Mouse (Mus musculus): Measurements from ENCODE around the gene Clca1.
"Not testable (repeated sequence)": the region's sequence is repeated elsewhere in the genome, so short reads cannot be mapped to it uniquely, and the experiment has no call there.

The Clca1 gene

DNA sequence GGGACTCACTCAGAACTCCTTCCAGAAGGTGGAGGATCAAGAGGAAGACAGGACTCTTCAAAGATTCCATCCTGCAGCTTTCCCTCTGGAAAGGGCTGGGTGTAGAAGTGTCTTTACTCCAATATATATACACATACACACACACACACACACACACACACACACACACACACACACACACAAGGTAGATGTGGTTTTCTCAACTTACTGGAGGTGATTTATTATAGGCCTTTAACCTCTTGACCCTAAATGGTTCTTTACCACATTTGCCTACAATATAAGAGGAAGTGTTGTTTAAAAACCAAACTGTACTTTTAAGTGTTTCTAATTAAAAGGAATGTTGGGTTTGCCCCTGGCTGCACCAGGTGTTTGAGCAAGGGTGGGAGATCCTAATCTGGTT, at the start of gene Clca1:
Gene Clca1, minus strand, starts transcription at position 101 of the 400 bp plus-strand sequence.
- no peak for DNase-seq

DNA sequence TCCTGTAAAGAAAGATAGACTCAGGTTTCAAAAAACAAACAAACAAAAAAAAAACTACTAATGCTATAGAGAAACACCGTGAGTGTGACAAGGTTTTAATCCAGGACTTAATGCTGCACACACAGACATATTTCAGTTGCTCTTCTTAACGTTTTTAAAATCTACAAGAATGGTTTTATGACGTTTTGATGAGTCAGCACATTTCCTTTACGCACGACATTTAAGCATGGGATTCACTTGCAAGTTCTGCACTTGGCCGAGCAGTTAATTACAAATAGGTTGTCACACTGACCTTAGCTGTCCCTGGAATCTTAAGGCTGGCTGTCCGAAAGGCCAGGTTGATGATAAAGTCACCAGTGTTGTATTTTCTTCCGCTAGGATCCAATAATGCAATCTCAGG, 48.3 kb upstream of the Clca1 start:
- no peak for DNase-seq

DNA sequence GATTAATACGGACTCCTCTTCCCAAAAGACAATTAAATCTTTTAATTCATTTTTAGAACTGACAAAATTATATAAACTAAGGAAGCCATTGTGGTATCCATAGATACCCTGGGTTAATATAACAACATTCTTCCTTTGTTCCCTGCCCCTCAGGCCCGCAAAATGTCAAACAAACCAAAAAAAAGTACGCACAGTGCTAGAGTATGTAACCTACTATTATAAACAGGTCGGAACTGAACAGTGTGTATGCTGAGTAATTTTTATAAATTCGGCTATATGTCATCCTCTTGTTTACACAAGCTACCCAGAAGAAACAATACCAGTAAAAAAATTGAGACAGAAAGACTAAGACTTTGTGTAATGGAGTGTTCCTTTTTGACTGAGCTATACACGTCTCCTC, 45.8 kb upstream of the Clca1 start:
- no peak for DNase-seq

DNA sequence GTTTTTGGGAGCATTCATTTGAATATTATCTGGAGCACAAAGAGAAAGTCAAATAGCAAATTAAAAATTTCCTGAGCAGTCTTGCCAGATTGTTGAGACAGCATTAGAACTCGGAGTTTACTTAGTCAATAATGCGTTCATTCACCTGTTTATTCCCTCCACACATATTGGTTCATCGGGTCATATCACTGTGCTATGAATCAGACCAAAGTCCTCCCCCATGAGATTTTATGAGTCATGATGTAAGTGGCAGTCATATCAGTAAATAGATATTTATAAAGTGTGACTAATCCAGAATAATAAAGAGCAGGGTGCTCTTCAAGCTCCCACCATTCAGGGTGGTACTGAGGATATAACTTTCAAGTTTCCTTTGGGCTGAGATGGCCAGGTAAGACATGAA, 39.8 kb upstream of the Clca1 start:
- no peak for DNase-seq

DNA sequence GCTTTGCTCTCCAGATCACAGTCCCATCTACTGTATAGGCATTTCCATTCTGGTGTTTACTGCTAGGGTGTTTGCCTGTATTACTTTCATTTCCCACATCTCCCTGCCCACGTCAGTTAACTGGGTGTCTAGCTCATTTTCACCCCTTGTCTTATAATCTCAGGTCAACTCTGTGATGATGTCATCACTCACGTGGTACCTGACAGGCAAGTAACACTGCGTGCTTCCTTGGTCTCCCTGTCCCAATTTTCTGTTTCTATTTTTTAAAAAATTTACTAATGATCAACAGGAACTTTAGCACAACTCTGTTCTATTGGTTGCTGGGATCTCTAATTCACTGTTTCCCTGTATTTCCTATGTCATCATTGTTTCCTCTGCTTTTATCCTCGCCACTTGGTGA, 36.4 kb upstream of the Clca1 start:
- no peak for DNase-seq

DNA sequence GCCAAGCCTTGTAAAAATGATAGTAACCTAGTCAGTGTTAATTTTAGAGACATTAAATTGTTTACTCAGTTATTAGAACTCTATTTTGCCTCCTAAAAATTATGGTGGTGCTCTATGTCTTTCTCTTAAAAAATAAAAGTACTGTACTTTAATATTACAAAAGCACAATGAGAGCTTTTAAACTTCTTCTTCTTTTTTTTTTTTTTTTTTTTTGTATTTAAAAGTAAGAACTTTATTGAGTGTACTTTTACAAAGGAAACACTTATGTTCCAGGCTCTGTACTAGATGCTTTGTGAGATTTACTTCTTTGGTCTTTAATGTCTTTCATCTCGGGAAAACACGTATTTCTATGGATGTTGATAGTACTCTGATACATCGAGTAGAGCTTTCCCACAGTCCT, 22.6 kb upstream of the Clca1 start:
- DNase-seq, result not testable (repeated sequence)

DNA sequence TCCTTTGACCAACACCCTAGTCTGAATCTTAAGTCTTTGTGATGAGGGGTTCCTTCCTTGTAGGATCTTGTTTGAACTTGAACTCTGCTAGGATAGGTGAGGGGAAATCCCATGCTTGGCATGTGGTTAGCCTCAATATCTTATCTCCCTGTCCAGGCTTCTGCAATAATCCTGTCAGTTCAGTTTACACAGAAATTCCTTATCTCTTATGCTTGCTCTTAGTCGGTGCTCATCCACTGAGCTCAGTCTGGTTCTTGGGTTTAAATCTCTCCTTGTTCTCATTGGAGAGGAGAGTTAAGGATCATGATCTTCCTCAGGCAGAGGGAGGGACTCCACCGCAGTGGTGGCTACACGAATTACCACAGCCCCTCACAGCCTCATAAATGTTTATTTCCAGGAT, 17.2 kb upstream of the Clca1 start:
- DNase-seq, result no peak

DNA sequence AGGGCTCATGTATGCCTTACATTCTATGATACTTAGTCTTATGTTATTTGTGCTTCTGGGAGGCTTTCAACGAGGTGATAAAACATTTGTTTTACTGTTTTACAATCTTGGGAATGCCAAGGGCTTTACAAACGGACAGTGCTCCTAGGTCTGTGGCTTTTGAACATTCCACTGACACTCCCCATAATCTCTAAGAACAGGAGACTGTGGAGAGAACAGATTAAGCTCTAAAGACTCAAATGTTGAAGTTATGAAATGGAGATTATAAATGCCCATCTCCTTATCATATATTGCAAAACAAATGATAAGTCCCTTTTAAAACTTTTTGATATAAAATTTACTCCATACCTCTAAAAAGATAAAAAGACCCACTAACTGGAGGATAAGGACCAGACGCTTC, 6.2 kb upstream of the Clca1 start:
- no peak for DNase-seq

DNA sequence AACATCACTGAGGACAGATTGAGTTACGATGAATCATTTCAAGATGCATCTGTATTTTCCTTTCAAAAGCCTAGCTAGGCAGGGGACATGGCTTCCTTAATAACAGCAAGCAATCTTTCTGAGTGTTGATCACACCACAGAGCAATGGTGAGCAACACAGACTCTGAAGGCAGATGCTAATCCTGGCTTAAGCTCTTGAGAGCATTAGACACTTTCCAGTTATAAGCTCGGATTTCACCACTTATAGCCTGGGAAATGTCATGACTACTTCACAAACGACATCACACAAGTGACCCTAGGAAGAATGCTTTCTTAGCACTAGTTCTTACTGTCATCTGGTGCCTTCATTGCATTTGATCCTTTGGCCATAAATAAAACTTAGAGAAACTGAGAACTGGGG, 4.5 kb downstream of the Clca1 start:
- DNase-seq, result no peak

DNA sequence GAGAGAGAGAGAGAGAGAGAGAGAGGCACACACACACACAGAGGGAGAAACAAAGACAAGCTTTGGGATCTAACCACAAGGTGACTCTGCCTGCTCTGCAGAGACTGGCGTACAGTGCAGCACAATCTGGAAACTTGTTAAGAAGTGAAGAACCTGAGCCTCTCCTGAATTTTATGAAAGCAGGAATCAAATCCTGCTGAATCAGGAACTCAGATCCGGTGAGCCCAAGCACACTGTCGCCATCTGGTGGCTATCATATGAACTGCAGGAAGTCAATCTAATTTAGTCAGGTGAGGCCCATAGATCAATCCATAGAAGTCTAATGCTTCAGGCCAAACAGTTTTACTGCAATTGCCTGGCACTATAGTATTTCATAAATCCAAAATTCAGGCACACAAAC, 5.8 kb downstream of the Clca1 start:
- peak; percentile 50 for DNase-seq

DNA sequence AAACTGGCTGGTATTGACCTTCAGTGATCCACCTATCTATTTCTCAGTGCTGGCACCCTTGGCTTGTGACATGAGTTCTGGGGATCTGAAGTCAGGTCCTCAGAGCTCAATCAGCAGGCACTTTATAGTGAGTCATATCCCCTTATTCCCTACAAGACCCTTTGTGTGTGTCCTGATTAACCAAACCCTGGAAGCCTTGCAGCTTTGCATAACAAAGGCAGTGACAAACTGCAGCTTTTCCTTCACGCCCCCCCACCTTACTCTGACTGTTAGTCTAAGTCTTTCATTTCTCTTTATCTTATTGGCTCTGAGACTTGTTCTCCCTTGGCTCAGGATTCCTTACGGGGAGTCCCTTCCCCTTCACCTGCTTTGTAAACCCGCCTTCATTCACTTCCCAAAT, 14.8 kb downstream of the Clca1 start:
- no peak for DNase-seq

DNA sequence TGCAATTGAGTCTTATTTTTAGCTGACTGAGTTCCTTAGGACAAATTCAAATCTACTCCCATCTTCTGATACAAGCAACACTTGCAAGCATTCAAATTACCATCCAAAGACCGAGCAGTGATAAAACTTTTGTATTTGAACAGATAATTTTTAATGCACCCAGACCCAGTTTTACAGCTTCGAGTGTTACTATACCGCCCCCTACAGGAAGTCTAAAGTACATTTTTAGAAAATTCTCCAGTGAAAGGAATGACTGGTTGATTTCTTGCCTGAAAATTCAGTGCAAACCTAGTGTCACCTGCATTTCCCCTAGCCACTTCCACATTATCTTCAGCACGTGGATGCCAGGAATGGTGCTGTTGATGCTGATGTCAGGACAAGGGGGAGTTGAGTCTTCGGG, 28.2 kb downstream of the Clca1 start:
- DNase-seq, result no peak

DNA sequence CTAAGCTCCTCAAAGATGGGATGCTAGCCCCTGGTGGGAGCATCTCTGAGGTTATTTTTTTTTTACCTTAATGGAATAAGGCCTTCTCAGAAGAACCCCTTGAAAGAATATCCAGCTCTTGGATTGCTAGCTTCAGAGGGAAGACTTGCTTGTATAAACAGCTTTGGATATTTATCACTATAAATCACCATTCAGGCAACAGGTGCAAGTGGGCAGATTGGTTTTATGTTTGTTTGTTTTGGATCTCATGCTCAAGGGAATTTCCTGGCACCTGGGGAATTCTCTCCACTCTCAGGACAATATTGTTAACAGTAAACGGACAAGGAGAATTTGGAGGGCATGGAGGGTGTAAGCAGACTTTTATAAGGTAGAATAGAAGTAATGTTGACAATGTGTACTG, 31.7 kb downstream of the Clca1 start:
- no peak for DNase-seq

DNA sequence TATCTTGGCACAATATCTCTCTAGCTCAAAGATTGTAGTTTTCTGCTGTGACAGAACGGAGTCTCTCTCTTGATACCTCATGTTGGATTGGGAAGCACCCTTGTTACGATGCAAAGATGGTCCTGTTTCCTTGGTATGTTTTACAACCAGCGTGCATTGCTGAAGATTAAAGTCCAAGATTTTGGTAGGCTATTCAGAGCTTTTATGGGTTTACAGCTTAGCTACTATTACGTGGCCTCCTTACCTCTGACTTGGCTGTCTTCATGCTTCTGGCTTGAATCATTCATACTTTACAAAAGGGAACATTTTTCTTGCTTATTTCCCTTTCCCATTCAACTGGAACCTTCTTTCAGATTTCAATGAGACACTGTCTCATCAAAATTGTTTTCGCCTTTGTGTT, 39.5 kb downstream of the Clca1 start:
- DNase-seq, result no peak

DNA sequence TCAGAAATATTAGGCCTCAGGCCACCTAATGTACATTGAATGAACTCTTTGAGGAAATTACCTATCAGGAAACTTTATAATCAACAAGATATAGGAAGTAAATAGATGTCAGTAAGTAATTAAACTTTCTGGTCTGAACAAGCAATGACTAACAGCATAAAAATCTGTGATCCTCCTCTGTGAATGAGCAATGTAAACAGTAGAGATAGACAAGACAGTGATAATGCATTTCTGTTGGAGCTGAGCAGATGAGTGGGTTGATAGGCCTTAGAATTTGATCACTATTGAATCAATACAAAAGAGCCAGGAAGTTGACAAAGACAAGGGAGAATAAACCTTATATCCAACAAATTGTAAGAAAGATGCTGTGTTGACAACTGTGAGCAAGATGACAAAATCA, 40.0 kb downstream of the Clca1 start:
- no peak for DNase-seq

DNA sequence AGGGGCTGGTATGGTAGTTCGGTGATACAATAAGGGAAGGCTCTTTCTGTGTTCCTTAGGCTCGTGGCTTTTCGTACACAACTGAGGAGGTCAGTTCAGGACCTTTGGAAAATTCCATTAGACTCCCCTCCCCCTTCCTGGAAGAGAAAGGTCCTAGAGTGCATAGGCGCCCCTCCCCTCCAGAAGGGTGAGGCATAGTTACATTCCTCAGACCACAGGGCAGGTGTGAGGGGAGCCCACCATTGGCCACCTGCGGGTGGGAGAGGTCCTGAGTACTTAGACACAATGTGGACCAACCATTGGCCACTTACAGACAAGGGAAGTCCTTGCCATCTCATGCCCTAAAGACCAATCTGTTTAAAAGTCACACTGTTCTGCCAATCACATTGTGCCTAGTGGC, 46.7 kb downstream of the Clca1 start:
- DNase-seq, result no peak

DNA sequence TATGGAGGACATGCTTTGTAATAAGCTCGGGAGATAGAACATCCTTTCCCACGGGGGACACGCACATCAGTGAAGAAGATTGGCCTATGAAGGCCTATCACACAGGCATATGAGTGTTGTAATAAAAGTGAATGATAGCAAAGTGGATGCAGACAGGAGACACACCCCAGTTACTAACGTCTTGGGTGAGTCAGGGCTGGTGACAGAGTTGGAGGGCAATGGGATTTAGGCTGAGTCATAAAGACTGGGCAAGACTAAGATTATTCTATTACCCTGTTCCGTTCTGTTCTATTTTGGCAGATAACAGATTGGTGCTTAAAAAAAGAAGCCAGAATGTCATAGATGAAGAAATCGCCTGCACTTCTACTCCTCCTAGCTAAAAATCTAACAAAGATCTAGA, 52.0 kb downstream of the Clca1 start:
- no peak for DNase-seq

DNA sequence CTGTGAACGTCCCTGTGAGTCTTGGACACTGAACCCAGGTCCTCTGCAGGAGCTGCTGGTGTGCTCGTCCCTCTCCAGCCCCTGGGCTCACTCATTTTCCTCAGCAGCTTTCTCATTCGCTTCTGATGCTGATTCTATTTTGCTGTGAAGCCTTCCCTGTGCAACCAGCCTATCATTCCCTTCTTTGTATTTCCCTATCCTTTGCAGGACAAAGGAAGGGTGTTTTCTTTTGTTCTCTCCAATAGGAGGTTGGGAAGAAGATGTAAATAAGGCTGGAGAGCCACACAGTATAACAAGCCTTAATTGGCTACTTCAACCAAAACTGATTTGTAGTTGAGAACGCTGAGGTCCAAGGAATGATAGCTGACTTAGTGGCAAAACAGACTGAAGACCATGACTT, 54.9 kb downstream of the Clca1 start:
- DNase-seq, result no peak

DNA sequence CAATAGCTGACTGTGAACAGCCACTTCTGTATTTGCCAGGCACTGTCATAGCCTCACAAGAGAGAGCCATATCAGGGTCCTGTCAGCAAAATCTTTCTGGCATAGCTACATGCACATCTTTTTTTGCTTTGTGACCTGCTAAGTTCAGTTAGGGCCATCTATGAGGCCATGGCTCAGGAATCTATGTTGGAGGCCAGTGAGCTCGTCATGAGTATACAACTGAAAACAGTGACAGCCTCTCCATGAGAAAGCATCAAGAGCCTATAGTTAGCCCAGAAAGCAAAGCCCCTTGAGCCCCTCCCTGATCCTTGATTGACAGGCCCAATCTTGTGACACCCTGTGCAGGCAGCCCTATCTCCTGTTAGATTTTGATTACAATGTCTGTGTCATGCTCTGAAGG, 56.5 kb downstream of the Clca1 start:
- no peak for DNase-seq

DNA sequence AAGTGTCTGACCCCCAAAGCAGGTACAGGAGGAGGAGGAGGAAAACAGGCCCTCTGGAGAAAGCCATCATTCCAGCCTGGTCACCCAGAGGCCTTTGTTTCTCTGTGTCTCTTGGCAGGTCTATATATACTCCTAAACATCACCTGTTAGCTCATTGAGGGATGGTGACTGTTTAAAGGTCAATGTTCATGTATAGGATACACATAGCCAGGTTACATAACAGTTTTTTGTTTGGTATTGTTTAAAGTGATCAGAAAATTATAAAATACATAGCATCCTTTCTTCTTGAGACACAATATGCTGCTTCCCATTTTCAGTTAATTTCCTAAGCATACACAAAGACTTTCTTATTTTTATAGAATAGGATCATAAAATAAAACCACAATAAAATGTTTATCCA, 57.6 kb downstream of the Clca1 start, which contains the start of gene Clca4a:
Gene Clca4a, minus strand, starts transcription at position 101 of the 400 bp plus-strand sequence.
- DNase-seq, result no peak

DNA sequence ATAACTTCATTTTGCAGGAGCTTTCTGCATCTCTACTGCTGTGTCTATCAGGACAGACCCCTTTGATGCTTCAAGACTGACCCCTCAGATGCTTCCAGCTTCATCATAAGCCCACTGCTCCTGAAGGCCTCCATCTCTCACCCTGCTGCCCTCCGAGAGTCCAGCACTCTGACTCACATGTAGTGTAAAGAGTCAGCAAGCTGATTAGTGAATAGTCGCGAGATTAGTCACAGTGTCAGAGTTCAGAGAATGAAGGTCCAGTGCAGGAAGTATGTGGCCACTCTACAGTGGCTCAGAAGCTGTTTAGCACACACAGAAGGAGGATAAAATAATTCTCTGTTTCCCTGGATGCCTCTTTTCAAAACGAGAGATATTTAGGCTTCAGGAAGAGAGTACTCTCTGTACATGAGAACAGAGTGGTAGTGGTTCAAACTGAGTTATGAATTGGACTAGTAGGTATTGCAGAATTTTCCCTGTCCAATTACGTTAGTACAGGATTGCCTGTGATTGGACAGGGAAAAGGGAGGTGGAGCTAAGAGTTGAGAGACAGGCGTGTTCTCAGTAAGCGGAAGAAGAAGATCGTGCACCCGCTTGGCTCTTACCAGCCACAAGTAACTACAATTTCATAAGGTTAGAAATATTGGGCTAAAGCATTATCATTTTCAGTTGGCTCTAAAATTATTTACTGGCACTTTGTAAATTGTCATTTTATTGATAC, 60.9 kb downstream of the Clca1 start:
- no peak for DNase-seq

DNA sequence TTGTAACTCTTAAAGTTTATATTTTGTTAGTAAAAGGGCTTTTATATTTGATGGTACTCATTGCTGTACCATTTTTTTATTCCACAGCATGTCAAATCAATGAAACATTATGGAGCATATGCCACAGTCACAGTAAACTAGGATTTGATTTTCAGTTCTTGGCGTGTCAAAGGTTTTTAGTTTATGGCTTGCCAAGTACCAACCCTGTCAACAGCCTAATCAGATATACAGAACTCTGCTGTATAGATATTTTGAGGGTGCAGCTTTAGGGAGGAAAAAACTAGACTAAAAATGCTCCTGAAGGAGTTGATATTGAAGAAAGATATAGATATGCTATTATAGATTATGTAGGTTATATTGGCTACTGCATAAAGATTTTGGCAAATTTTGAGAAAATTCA, 62.8 kb downstream of the Clca1 start:
- DNase-seq, result no peak

DNA sequence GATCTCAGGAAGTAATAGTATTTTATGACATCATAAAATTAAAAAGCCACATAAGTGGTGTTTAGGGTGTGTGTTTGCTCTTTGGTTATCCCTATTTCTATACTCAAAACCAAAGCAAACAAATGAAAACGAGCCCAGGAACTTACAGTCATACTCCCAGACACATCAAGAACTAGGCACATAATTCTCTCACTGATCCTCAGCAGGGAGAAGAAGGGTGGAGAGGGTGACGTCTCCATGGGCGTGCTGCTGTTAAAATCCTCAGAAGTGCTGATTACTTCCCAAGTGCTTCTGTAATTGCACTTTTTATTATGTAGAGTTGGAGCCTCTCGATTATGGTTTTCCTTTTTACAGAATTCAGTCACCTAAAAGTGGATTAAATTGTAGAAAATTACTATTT, 66.5 kb downstream of the Clca1 start:
- no peak for DNase-seq
